Mouse (Mus musculus) liver, embryonic 15.5 days (tissue): ENCODE data around the gene Ang. TPM values are rescaled to one million over a fixed set of nuclear protein-coding genes. Genes with fewer than 3 reads are reported as not detected.

Experiments used
- ATAC-seq: fragments of 200-750 bp; cut with Nextera tagmentation; 2 replicates; pipeline ENCODE4 v1.8.0; 2017; ENCODE audit warnings: moderate number of reproducible peaks, mild to moderate bottlenecking, moderate library complexity; ENCODE audit not compliant: insufficient read depth
- H3K27ac ChIP-seq: fragments of 300-500 bp; sonication (generic); replicated peaks from 2 replicates; pipeline ENCODE4 v1.5.1; 2015; ENCODE audit warnings: mild to moderate bottlenecking, inconsistent platforms
- H3K27me3 ChIP-seq: fragments of 300-500 bp; sonication (generic); 2 replicates; pipeline ENCODE4 v1.6.1; 2015; ENCODE audit warnings: mild to moderate bottlenecking, inconsistent platforms
- H3K36me3 ChIP-seq: fragments of 300-500 bp; sonication (generic); replicated peaks from 2 replicates; pipeline ENCODE4 v1.6.1; 2015; ENCODE audit warnings: moderate library complexity, mild to moderate bottlenecking, inconsistent platforms
- H3K4me1 ChIP-seq: fragments of 300-500 bp; sonication (generic); replicated peaks from 2 replicates; pipeline ENCODE4 v1.6.1; 2015; ENCODE audit warnings: inconsistent platforms
- H3K4me2 ChIP-seq: fragments of 300-500 bp; sonication (generic); 2 replicates; pipeline ENCODE4 v1.6.1; 2015; ENCODE audit warnings: moderate library complexity, mild to moderate bottlenecking, inconsistent platforms
- H3K4me3 ChIP-seq: fragments of 300-500 bp; sonication (generic); replicated peaks from 2 replicates; pipeline ENCODE4 v1.5.1; 2015; ENCODE audit warnings: mild to moderate bottlenecking, inconsistent platforms
- H3K9ac ChIP-seq: fragments of 300-500 bp; sonication (generic); 2 replicates; pipeline ENCODE4 v1.6.1; 2015; ENCODE audit warnings: moderate library complexity, mild to moderate bottlenecking, inconsistent platforms
- H3K9me3 ChIP-seq: fragments of 300-500 bp; sonication (generic); replicated peaks from 2 replicates; pipeline ENCODE4 v1.6.1; 2016; ENCODE audit warnings: inconsistent platforms
- WGBS: fragments of 180-500 bp; shearing (Covaris S2); methylation state at CpG from one replicate; pipeline ENCODE4 v1.1.7; 2015; ENCODE audit warnings: mixed read lengths; ENCODE audit not compliant: insufficient replicate concordance; 5-methylcytosine and 5-hydroxymethylcytosine counted together
- polyA plus RNA-seq: library from polyadenylated mRNA; unstranded; fragments of >200 nt; fragmentation: Nextera tagmentation; extraction: Ambion mirVana; gene quantifications from 2 replicates; pipeline ENCODE4 v1.2.1, GENCODE M21; 2015

Ang gene
- polyA plus RNA-seq, 1 experiment from 2014 or later: 7.4 TPM

- no peak for ATAC-seq
- peaks cover 11% of the 10 kb centered on the region for H3K27me3 ChIP-seq
- H3K9me3 ChIP-seq: no peaks in the 10 kb centered on the region
- 69% methylated on average over 2 of the region's 2 CpGs for WGBS
- no peak overlapping the region for H3K27ac ChIP-seq
- H3K4me2 ChIP-seq: no peak overlapping the region
- H3K36me3 ChIP-seq: no peaks in the 10 kb centered on the region
- no peak overlapping the region for H3K9ac ChIP-seq
- H3K4me1 ChIP-seq: peaks cover 8% of the 10 kb centered on the region; the same call in 1 of the 2 replicates
- H3K4me3 ChIP-seq: no peak overlapping the region
These were observed 21.3 kb upstream of the Ang start for GRCm38 (mm10) chr14:51069617-51070016.

- Histone ChIP-seq H3K27me3 (peaks cover 11% of the 10 kb centered on the region), H3K27ac (no peak within 1 kb of the TSS), H3K4me3 (no peak within 1 kb of the TSS), H3K36me3 (no peaks in the 10 kb centered on the region), H3K4me2 (no peak within 1 kb of the TSS), H3K4me1 (no peaks in the 10 kb centered on the region), H3K9me3 (no peaks in the 10 kb centered on the region), H3K9ac (no peak within 1 kb of the TSS)
- no peak for ATAC-seq
- 68% methylated on average over 3 of the region's 3 CpGs for WGBS
These were observed 16.6 kb upstream of the Ang start, which contains the start of gene Olfr750 for GRCm38 (mm10) chr14:51074335-51074734. Gene Olfr750, minus strand, starts transcription at chr14:51074435.

- H3K27me3 ChIP-seq: peaks cover 46% of the 10 kb centered on the region
These were observed 11.8 kb upstream of the Ang start for GRCm38 (mm10) chr14:51079180-51079579.

GRCm38 (mm10) chr14:51081035-51081434 lies 9.9 kb upstream of the Ang start:
- H3K4me1 ChIP-seq: peaks cover 38% of the 10 kb centered on the region
- no peak overlapping the region for H3K4me2 ChIP-seq
- no peaks in the 10 kb centered on the region for H3K9me3 ChIP-seq
- no peak for ATAC-seq
- no peaks in the 10 kb centered on the region for H3K36me3 ChIP-seq
- no peak overlapping the region for H3K9ac ChIP-seq
- H3K4me3 ChIP-seq: no peak overlapping the region
- no peak overlapping the region for H3K27ac ChIP-seq
- WGBS: 63% methylated on average over 2 of the region's 2 CpGs
- H3K27me3 ChIP-seq: peaks cover 49% of the 10 kb centered on the region

More at GRCm38 (mm10) chr14:51079180-51079579, 11.8 kb upstream of the Ang start:
- no peak overlapping the region for H3K27ac ChIP-seq
- no peak for ATAC-seq
- H3K9ac ChIP-seq: no peak overlapping the region
- H3K36me3 ChIP-seq: no peaks in the 10 kb centered on the region
- peaks cover 19% of the 10 kb centered on the region for H3K4me1 ChIP-seq
- no peak overlapping the region for H3K4me2 ChIP-seq
- H3K9me3 ChIP-seq: no peaks in the 10 kb centered on the region
- no peak overlapping the region for H3K4me3 ChIP-seq
- 52% methylated on average over 1 of the region's 1 CpGs for WGBS

GRCm38 (mm10) chr14:51082599-51083581 lies 8.1 kb upstream of the Ang start:
- Histone ChIP-seq H3K9me3 (no peaks in the 10 kb centered on the region), H3K4me3 (peak overlapping the region; percentile 57), H3K27ac (no peak overlapping the region), H3K36me3 (no peaks in the 10 kb centered on the region), H3K4me2 (peak overlapping the region; percentile 68), H3K27me3 (peaks cover 49% of the 10 kb centered on the region), H3K9ac (peak overlapping the region; percentile 40; the same call in 1 of the 2 replicates), H3K4me1 (peaks cover 55% of the 10 kb centered on the region)
- WGBS: 1% methylated on average over 40 of the region's 40 CpGs
- ATAC-seq: peak; percentile 56

GRCm38 (mm10) chr14:51083805-51084204 lies 7.1 kb upstream of the Ang start:
- Histone ChIP-seq H3K27me3 (peaks cover 49% of the 10 kb centered on the region), H3K4me3 (peak overlapping the region; percentile 57), H3K27ac (no peak overlapping the region), H3K36me3 (no peaks in the 10 kb centered on the region), H3K9ac (no peak overlapping the region), H3K4me2 (peak overlapping the region; percentile 68), H3K4me1 (peaks cover 63% of the 10 kb centered on the region), H3K9me3 (no peaks in the 10 kb centered on the region)
- 7% methylated on average over 7 of the region's 7 CpGs for WGBS
- ATAC-seq: no peak

GRCm38 (mm10) chr14:51085086-51085485 lies 5.9 kb upstream of the Ang start:
- no peak for ATAC-seq

GRCm38 (mm10) chr14:51085911-51086310 lies 5.0 kb upstream of the Ang start:
- Histone ChIP-seq H3K27ac (no peak overlapping the region), H3K4me1 (peaks cover 77% of the 10 kb centered on the region), H3K4me3 (no peak overlapping the region), H3K9ac (no peak overlapping the region), H3K36me3 (no peaks in the 10 kb centered on the region), H3K4me2 (no peak overlapping the region), H3K27me3 (peaks cover 34% of the 10 kb centered on the region), H3K9me3 (no peaks in the 10 kb centered on the region)
- WGBS: 59% methylated on average over 4 of the region's 4 CpGs
- ATAC-seq: no peak

More at GRCm38 (mm10) chr14:51085086-51085485, 5.9 kb upstream of the Ang start:
- Histone ChIP-seq H3K9ac (no peak overlapping the region), H3K9me3 (no peaks in the 10 kb centered on the region), H3K36me3 (no peaks in the 10 kb centered on the region), H3K4me1 (peaks cover 70% of the 10 kb centered on the region), H3K27ac (no peak overlapping the region), H3K4me3 (no peak overlapping the region), H3K4me2 (peak overlapping the region; percentile 19; the same call in 1 of the 2 replicates), H3K27me3 (peaks cover 43% of the 10 kb centered on the region)
- 80% methylated on average over 2 of the region's 2 CpGs for WGBS

- peak overlapping the region; percentile 72 for H3K4me3 ChIP-seq
These were observed 3.2 kb upstream of the Ang start for GRCm38 (mm10) chr14:51087762-51088161.

GRCm38 (mm10) chr14:51088166-51088969 lies 2.6 kb upstream of the Ang start:
- WGBS: 1% methylated on average over 23 of the region's 23 CpGs
- H3K4me1 ChIP-seq: peaks cover 85% of the 10 kb centered on the region

More at GRCm38 (mm10) chr14:51087762-51088161, 3.2 kb upstream of the Ang start:
- Histone ChIP-seq H3K9me3 (no peaks in the 10 kb centered on the region), H3K36me3 (no peaks in the 10 kb centered on the region), H3K27me3 (peaks cover 21% of the 10 kb centered on the region), H3K9ac (peak overlapping the region; percentile 57; the same call in 1 of the 2 replicates), H3K4me1 (peaks cover 90% of the 10 kb centered on the region), H3K27ac (no peak overlapping the region), H3K4me2 (peak overlapping the region; percentile 90)
- no peak for ATAC-seq
- 12% methylated on average over 9 of the region's 9 CpGs for WGBS

More at GRCm38 (mm10) chr14:51088166-51088969, 2.6 kb upstream of the Ang start:
- Histone ChIP-seq H3K36me3 (no peaks in the 10 kb centered on the region), H3K4me3 (peak overlapping the region; percentile 72), H3K9me3 (no peaks in the 10 kb centered on the region), H3K9ac (peak overlapping the region; percentile 57), H3K27me3 (peaks cover 15% of the 10 kb centered on the region), H3K27ac (peak overlapping the region; percentile 81), H3K4me2 (peak overlapping the region; percentile 90)
- peak; percentile 36 for ATAC-seq
